Mouse (Mus musculus): Measurements from ENCODE around the gene Stard8. TPM values are rescaled to one million over a fixed set of nuclear protein-coding genes. Genes with fewer than 3 reads are reported as not detected.

Stard8 gene
- polyA plus RNA-seq, 1 experiment from 2014 or later = 16.0 TPM

Other genes starting within 250 kb of the Stard8 start
- gene Ophn1, start 112.2 kb upstream of the Stard8 start, polyA plus RNA-seq (2015; fragmentation: Nextera tagmentation; extraction: Ambion mirVana) = 7.0 and 8.3 TPM in 2 replicates
- 16.8 and 19.6 TPM in 2 replicates for gene Yipf6, start 66.9 kb upstream of the Stard8 start, polyA plus RNA-seq (2015; fragmentation: Nextera tagmentation; extraction: Ambion mirVana)
- gene Efnb1, start 132.9 kb downstream of the Stard8 start, polyA plus RNA-seq (2015; fragmentation: Nextera tagmentation; extraction: Ambion mirVana) = 17.4 and 19.4 TPM in 2 replicates